Mouse (Mus musculus): ENCODE data around the gene Enpp5. TPM values are rescaled to one million over a fixed set of nuclear protein-coding genes. Genes with fewer than 3 reads are reported as not detected.

Enpp5 gene
- total RNA-seq, 2 experiments from 2014 or later = 8.3 to 9.1 TPM

DNA sequence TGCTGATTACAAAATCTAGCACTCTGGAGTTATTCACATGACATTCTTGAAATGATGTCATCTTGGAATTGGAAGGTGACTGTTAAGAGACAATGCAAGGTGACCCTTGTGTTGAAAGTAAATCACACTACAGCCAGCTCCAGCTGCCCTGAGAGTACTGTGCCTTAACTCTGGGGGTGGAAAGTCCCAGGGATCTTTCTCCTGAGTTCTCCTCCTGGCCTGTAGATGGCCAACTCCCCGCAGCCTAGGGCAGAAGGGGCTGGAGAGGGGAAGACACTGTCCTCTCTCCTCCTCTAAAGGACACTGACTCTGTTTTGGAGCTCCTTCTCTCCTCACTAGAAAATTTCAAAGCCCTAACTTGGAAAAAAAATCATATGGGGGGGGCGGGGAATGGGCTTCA lies 12.9 kb downstream of the Enpp5 start:
- no peak for DNase-seq

DNA sequence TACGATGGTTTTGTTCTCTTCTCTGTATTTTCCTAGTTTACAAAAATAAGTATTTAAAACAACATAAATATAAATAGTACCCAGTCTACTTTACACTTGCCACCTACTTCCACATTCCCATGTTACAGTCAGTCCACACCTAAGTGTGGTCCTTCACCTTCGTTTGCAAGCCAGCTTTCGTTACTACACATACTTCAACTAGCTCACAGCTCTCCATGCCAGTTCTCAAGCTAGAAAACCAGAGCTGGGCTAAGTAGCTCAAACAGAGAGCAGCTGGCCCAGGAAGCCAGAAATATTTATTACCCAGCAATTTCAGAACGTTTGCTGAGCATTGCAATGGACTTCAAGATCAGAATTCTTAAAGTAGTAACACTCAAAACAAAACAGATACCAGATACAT lies 21.9 kb downstream of the Enpp5 start:
- DNase-seq = no peak

DNA sequence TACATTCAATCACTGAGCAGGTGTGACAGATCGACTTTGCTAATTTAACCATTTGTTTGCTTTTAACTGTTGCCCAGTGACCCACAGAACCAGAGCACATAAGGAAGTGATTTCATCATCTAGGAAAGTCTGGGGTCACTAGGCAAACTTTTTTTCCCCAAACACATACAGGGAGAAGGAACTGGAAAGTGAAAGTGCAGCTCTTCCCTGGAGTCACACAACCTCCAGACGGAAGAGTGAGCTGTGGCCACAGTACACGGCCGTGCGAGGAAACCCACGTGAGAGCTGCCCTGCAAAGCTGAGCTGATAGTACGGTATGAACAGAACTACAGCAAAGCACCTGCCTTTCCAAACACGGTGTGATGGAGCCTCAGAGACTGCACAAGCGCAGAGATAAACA lies 22.3 kb downstream of the Enpp5 start:
- no peak for DNase-seq

DNA sequence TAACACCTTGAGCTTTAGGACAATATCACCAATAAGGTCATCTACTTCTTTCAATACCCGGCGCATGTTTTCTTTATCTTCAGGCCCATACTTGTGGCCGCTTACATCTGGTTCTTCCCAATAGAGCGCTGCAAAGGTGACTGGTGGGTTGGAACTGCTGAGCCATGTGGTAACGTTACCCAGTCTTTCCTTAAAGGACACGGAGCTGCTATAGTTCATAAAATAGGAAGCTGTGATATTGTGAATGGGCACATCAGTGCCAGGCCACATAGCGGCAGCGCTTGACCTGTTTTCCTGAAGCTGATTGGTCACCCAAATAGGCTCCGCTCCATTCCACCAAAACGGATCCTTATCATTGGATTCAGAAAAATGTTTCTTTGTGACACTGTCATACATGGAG lies 23.3 kb downstream of the Enpp5 start:
- DNase-seq = no peak

DNA sequence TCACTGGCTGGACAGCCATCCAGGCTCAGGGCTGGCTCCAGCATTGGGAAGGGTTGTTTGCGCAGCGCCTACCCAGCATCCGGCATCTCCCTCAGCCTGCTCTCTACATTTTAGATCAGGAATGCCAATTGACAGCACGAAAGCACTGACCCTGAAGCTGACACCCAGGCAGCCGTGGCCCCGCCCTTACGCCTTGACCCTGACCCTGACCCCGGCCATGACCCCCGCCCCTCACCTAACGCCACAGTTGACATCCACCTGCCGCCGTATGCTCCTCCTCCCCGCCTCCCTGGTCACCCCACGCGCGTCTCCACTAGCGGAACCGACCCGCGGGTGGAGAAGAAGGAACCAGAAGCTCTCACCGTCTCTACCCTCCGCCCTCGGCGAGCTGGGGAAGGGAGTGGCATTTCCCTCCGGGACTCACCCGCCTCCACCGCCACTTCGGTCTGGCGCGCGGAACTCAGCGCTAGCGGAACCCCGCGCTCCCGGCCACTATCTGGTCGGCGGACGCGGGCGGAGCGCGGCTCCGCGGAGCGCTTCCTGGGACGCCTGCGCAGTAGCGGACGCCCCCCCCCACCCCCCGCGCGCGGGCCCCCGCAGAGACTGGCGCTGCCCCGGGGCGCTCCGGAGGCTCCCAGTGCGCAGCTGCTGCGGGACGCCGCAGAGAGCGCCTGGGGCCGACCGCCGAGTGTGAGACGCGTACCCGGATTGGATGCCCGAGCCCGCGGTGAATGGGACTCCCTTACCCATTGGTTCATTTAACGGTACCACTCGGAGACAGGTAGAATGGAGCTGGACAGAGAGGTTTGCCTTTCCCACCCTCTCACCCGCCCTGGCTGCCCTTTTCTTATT lies 26.9 kb downstream of the Enpp5 start, which contains the start of gene Enpp4:
Gene Enpp4 (minus strand): TSS at position 523 of the 852 bp plus-strand sequence.
- DNase-seq = peak; percentile 94

DNA sequence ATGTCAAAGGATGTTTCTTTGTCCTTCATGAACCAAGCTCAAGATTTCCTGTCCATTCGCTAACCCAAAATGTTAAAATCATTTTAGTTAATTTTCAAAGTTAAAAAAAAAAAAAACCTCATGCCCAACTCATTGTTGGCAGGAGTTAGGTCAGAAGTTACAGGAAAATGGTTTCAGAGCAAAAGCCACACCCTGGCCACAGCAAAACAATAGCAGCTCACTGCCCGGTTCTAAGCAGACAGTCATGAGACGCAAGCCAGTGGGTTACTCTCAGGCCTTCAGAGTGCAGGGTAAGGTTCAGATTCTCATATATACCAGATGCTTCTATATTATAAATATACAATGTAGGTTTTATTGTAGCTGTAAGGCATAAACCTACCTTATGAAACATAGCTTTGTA lies 29.7 kb downstream of the Enpp5 start:
- no peak for DNase-seq

DNA sequence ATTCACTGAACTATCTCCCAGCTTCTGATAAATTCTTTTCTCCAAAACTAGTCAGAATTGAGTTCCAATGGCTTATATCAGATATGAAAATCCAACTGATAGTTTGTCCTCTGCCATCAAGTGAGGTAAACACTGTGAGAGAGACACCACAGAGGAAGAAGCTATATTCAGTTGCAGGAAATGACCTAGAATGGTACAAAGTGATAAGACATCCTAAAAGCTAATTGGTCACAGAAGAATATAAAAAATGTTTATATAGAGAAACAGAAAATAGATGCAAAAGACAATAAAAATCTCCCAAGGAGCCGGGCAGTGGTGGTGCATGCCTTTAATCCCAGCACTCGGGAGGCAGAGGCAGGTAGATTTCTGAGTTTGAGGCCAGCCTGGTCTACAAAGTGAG lies 38.0 kb downstream of the Enpp5 start:
- no peak for DNase-seq

DNA sequence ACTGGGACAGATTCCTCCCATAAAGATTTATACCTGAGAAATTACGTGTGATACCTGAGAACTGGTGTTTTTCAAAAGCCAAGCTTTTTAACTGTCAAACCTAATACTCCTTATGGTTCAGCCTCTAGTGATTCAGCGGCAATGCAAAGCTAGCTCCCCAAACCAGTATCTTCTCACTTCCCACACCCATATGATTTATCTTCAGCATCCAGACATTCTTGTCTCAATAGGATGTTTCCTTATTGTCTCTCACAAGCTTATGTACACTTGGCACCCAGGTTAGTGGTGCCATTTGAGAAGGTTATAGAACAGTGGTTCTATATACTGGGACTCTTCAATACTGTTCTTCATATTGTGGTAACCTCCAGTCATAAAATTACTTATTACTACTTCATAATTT lies 39.1 kb downstream of the Enpp5 start:
- DNase-seq = no peak

DNA sequence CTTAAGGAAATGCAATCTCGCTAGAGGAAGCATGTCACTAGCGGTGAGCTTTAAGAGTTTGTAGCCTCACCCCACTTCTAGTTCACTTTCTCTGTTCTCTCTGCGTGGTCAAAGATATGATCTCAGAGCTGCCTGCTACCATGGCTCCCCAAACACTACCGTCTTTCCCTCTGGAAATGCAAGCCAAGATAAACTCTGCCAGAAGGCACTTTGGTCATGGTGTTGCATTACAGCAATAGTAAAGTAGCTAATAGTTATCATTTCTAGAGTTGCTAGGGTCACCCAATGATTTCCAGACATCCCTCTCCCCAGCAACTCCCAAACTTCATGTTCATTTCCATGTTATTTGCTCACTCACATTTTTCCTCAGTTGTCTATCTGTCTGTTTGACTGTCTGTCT lies 39.6 kb downstream of the Enpp5 start:
- DNase-seq = no peak

DNA sequence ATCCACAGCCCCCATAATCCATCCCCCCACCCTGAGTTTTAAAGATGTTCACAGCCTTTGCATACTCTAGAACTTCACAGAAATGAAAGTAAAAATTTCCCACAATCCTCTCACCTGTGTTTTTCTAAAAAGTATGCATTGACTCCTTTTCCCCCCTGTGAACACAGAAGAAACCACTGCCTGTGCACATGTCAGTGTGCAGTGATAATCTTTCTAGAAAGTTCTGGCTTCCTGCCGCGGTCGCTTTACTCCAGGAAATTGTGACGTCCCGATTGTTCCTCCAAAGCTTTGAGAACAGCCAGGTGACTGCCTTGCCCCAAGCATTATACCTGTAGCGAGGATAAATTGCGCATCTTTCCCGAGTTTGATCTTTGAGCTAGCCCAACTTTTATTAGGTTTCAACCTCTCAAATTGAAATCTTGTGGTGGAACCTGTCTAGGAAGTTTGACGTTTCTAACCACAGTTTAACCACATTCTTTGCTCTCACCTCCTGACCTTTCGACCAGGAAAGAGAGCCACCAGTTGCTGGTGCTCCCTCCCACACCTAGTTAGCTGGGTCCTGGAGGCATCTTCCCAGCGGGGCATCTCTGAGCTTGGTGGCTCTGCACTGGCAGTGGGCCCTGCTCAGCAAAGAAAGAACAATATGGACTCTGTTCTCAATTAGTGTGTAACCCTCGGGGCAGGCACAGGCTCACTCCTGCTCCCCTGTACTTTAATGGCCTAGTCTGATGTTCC lies 42.9 kb downstream of the Enpp5 start:
- DNase-seq = no peak

DNA sequence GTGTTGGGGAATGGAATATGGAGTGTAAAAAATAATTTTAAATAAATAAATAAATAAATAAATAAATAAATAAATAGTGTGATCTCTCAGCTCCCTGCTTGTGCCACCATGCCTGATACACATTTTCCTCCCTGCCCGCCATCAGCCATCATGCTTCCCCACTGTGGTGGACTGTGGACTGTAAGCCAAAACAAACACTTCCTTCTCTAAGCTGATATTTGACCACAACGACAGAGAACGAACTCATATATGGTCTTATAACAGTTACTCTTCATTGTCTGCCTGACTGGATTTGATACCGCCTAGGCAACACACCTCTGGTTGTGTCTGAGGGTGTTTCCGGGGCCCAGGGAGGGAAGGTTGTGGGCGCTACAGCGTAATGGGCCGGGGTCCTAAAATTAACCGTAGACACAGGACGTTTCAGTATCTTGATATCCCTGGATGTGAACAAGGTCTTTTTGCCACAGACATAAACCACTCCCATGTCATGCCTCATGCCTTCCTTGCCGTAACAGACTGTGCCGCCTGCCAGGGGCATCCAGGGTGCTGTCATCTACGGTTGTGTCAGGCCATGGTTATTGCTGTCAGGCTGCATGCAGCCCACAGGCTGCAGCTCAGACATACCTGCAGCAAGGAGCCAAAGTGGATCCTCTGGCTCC lies 50.6 kb downstream of the Enpp5 start:
- DNase-seq = no peak

DNA sequence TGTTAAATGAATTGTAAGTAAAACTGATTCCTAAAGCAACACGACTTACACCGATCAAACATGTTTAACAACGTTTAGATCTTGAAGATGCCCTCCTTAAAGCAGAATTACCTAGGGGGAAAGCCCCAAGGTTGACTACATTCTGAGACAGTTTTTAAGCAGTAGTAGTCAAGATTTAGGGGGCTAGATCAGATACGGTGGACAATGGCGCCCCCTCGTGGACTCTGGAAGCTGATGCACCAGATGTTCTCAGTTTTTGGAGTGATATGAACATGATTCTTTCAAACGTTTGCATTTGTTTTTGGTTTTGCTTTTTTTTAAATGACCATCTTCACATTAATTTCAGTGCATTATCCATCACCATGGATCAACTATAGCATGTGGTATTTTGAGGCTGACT lies 51.8 kb downstream of the Enpp5 start:
- DNase-seq = peak; percentile 79

DNA sequence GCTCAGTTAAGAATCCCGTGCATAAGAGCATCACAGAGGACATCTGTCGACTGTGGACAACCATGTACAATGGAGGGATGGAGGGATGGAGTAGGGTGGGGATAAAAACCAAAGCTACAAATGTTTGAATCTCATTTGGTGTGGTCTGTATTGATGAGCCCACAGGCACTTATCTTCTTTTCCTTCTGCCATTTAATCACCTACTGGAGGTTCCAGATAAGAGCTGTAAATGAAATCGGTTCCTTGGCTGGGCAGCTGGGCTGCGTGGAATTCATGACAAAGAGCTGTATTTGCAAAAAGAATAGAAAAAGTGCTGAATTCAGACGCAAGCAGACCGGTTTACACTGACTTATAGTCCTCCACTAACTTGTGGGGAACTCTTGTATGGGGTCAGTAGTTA lies 55.5 kb downstream of the Enpp5 start:
- DNase-seq = no peak

DNA sequence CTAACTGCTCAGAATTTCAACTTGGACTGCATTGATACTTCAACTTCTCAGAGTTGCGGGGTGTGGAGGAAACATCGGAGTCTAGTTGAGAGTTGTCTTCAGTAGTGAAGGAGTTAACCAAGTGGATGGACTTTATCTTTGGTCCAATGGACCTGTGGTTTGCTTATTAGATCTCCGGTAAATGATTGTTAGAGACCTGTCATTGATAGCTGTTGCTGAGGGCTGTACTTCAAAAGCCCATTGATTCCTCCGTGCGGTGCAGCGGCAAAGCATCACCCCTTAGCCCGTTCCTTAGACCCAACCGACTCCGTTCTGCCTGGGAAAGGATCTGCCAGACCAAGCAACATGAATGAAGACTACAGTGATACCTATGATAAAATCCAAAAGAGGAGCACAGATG lies 55.9 kb downstream of the Enpp5 start:
- no peak for DNase-seq

DNA sequence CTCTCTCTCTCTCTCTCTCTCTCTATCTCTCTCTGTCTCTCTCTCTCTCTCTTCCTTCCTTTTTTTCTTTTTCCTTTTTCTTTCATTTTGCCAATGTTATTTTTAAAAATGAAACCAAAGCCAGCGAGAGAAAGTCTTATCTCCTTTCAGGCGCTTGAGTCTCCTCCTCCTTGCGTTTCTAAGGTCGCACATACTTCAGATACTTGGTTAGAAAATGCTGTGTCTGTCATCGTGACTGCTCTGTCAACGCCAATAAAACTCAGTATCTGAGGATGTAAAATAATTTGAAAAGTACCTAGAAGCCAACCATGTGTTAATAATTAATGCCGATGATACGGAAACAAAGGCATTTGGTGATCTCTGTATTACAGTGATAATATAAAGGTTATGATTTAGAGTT lies 57.4 kb downstream of the Enpp5 start:
- DNase-seq = no peak

Other genes with a start within 250 kb of the Enpp5 start
- gene Enpp4, start 27.0 kb downstream of the Enpp5 start, total RNA-seq (2021) = 10 to 100 TPM; 13.5 to 13.8 TPM
- 10 to 100 TPM; 75.6 to 78.3 TPM for gene Clic5, start 109.8 kb downstream of the Enpp5 start, total RNA-seq (2021)

Measured in heart, postnatal 4 days (tissue).